Mouse (Mus musculus): Measurements from ENCODE around the gene Rab3il1.

GRCm38 (mm10) chr19:10040866-10041387, 39.5 kb downstream of the Rab3il1 start:
- TF ChIP-seq CTCF (IDR thresholded peaks at IDR 0.05; ENCODE audit: low read depth) (no peak), EP300 (IDR thresholded peaks at IDR 0.05; ENCODE audit: low read depth) (no peak)

Data from liver, postnatal 0 days (tissue).